Mouse (Mus musculus): ENCODE measurements around the gene Soga1.

DNA sequence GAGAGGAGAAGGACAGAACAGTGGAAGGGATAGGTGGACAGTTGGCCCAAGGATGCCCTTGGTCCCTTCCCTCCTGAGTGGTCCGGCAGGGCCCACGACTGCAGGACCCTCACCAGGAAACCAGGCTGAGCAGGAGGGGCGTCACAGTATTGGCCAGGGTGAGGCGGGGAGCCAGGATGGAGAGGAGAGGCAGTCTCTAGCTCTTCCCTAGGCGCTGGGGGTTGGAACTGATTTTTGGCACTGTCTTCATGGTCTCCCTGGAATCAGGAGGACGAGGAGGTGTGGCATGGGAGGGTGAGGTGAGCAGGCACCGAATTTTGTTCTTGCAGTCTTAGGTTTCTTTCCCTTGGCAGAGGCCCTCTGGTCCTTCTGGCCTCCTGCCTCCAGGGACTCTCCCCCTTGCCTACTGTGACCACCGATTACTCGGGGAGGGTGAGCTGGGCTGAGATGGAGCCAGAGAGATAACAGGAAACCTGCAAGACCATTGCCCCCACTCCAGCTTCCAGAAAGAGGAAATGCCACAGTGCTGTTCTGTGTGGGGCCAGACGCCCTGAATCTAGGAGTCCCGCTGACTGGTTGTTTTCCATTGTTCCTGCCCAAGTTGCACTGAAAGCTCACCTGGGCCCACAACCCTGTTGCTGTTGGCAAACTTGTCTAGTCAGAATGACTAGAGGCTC, 68.3 kb downstream of the Soga1 start:
- TF ChIP-seq CTCF (IDR thresholded peaks at IDR 0.05; ENCODE audit: low read depth) (no peak), EP300 (optimal IDR thresholded peaks at IDR 0.05) (no peak)

All from stomach, postnatal 0 days (tissue).